Mouse (Mus musculus) intestine, embryonic 16.5 days (tissue): Measurements from ENCODE around the gene Wfdc5. TPM values are rescaled to one million over a fixed set of nuclear protein-coding genes. Genes with fewer than 3 reads are reported as not detected.

Source experiments
- polyA plus RNA-seq: library from polyadenylated mRNA; unstranded; fragments of >200 nt; fragmentation: Nextera tagmentation; extraction: Ambion mirVana; gene quantifications from 2 replicates; pipeline ENCODE4 v1.2.1, GENCODE M21; 2015

Wfdc5 gene
- polyA plus RNA-seq, 1 experiment from 2014 or later, result not detected

Other genes with a start within 250 kb of the Wfdc5 start
- gene Ywhab, start 187.8 kb downstream of the Wfdc5 start, polyA plus RNA-seq, result 233 and 238 TPM in 2 replicates
- 0.89 and 1.5 TPM in 2 replicates for gene Pabpc1l, start 157.3 kb downstream of the Wfdc5 start, polyA plus RNA-seq
- gene Stk4, start 112.4 kb downstream of the Wfdc5 start, polyA plus RNA-seq, result 18.1 and 18.4 TPM in 2 replicates
- gene Tomm34, start 111.6 kb downstream of the Wfdc5 start, polyA plus RNA-seq, result 55.6 and 57.5 TPM in 2 replicates
- 0.22 and 0.45 TPM in 2 replicates for gene Kcns1, start 11.6 kb downstream of the Wfdc5 start, polyA plus RNA-seq
- not detected in 2 replicates for gene Wfdc12, start 7.9 kb upstream of the Wfdc5 start, polyA plus RNA-seq
- not detected in 2 replicates for gene Wfdc15a, start 17.4 kb upstream of the Wfdc5 start, polyA plus RNA-seq
- gene Wfdc15b, start 38.9 kb upstream of the Wfdc5 start, polyA plus RNA-seq, result 19.6 and 23.4 TPM in 2 replicates
- not detected in 2 replicates for gene Svs2, start 55.7 kb upstream of the Wfdc5 start, polyA plus RNA-seq
- not detected in 2 replicates for gene Svs3b, start 73.9 kb upstream of the Wfdc5 start, polyA plus RNA-seq
- not detected in 2 replicates for gene Svs4, start 95.7 kb upstream of the Wfdc5 start, polyA plus RNA-seq
- not detected in 2 replicates for gene Svs3a, start 106.5 kb upstream of the Wfdc5 start, polyA plus RNA-seq
- gene Svs6, start 134.0 kb upstream of the Wfdc5 start, polyA plus RNA-seq, result not detected in 2 replicates
- not detected in 2 replicates for gene Svs5, start 150.0 kb upstream of the Wfdc5 start, polyA plus RNA-seq
- 2.3 and 2.7 TPM in 2 replicates for gene Slpi, start 206.4 kb upstream of the Wfdc5 start, polyA plus RNA-seq
- gene Rbpjl, start 220.4 kb upstream of the Wfdc5 start, polyA plus RNA-seq, result 25.1 and 25.4 TPM in 2 replicates
- gene Matn4, start 222.4 kb upstream of the Wfdc5 start, polyA plus RNA-seq, result 8.3 and 9.0 TPM in 2 replicates